Mouse (Mus musculus) MN1 (cell line): ENCODE measurements at regions not wholly inside any gene's neighbourhood (a gene's known extent, or its start where the extent isn't known, plus 50 kb on each side); places are given as distances from the start of the nearest gene placed in this dataset.
A peak's percentile ranks its signal among the peaks of the same experiment; 100 is the strongest.

ENCODE experiments used
- DNase-seq: peaks from one replicate; pipeline ENCODE4 v3.0.0-alpha.2; 2016; ENCODE audit warnings: low spot score

DNA sequence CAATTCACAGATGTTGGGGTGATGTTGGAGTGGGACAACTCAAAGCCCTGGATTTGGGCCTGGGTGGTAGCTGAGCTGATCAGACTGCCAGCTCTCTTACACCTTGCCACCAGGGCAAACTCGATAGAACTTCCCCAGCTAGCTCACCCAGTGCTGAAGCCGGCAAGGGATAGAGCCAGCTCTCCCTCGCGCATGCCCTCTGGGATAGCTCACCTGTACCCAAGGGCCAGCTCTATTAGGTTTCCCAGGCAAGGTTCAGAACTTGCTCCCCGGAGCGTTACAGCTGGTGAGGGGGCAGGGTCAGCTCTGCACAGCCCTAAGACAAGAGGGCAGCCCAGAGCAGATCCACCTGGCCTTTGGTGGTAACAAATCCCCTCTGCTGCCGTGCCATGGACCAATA, 54.1 kb upstream of the 1700012A03Rik start:
- no peak for DNase-seq

DNA sequence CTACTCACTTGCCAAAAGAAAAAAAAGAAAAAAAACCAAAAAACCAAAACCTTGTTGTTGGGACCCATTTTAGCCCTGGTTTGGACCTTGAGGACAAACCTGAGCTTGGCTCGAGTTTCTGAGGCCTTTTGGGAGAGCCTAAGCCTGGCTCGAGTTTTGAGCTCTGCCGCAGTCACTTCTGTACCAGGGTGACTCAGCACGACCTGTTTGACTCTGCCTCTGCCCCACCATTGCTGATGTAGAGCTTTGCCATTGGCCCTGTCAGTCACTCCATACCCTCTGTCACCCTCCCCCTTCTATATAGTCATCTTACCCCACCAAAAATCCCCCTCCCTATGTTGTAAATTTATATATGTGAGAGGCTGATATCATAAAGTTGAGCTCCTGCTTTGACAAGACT, 54.8 kb upstream of the 1700012A03Rik start:
- DNase-seq, result no peak

DNA sequence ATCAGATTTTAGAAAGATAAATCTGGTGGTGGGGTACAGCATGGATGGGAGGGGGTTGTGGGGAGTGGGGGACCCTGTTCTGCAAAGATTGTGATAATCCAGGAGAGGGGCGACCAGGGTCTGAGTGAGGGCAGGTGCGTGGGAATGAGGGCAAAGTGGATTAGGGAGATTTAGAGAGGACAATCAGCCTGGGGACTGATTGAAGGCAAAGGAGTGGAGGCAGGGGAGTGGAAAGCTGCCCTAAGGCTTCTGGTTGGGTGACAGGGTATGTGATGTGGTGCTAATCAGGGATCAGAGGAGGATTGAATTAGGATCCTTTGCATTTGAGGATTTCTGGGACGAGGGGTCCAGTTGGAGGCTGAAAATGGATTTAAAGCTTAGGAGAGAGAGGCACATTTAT, 64.3 kb upstream of the 1700012A03Rik start:
- no peak for DNase-seq

DNA sequence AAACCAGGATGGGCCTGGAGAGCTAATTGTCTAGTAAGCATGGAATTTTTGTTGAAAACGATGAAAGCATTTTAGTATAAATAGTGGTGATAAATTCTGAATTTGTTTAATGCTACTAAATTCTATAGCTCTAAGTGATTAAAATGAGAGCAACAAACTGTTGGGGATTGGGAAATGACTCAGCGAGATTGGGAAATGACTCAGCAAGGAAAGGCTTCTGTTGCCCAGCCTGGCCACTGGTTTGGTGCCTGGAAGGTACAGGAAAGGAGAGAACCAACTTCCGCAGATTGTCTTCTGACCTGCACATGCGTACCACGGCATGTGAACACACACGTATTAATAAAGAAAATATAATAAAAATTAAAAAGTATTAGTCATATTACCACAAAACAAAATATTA, 73.3 kb upstream of the 1700012A03Rik start:
- no peak for DNase-seq

DNA sequence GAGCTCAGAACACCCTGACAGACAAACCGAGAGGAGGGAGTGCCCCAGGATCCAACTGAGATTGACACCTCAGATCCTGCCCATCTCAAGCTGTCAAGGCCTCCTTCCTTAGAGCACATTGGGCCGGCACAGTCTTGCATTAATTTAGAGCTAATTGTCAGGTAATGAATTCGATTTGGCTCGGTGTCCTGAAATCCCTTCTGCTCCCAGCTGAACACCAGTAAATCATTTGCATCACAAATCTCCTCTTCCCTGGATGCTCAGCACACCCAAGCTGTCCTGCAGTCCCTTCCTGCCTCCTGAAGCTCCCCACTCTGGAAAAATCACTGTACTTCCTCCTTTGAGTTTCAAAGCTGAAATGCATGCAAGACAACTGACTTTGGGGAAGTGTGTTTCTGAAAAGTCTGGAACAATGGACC, 102.0 kb upstream of the 1700012A03Rik start:
- DNase-seq, result no peak

DNA sequence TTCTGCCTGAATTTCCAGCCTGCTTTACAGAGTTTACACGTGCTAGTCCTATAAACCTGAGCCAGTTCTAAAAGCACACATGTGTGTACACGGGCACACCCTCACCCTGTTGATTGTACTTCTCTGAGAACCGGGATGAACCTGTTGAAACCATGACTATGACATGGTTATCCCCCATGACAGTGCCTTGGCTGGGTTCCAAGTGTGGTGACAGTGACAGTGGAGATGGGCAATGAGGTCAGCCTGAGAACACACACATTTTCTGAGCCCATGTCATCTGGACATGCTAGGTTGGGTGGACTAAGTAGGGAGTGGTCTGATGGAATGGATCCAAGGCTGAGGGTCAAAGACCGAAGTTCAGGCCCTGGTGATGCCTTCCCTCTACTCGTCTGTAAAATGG, 103.5 kb upstream of the 1700012A03Rik start:
- no peak for DNase-seq

DNA sequence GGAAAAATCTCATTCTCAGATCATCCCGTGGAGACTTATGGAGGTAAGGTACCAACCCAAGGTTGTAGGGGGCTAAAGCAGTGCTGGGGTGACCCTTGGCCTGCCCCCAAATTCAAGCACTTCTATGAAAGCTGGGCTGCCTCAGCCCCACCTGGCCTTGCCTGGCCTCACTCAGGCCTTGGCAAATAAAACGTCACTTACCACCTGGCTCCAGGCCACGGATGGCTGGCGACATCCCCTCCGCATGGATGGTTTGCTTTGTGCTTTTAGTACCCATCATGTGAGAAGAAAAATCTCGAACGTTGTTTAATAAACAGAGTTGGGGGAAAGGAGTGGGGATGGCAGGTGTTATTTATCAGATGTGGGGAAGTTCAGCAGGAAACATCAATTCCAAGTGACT, 104.7 kb upstream of the 1700012A03Rik start:
- DNase-seq, result no peak

DNA sequence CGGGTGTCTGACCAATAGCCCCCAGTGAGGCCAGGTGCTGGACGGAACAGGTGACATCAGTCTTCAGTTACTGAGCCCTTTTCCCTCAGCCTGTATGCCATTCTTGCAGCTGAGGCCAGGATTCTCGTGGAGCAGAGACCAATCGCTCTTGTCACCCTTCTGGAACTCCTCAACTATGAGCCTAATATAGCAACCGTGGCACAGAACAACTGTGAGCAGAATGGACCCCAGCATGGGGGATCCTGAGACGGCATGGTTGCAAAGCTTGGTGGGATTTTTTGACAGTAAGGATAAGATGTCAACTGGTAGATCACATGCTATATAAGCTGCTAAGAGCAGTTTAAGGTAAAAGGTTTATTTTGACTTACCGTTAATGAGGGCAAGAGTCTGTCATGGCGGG, 105.5 kb upstream of the 1700012A03Rik start:
- DNase-seq, result no peak

DNA sequence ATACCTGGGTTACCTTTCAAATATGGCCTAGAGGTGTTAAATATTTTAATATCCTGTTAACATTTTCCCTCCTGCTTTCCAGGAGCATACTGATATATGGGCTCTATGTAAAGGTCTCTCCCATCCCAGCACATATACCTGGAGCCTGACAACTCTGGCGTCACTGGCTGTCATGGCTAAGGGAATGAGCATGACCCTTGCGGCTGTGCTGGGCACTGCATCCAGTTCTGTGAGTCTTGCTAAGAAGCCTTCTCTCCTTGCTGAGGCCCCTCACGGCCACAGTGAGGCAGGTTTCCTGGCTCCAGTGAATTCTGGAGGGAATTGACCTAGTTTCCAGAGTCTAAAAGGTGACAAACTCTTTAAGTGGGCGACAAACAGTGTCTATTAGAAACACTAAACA, 107.3 kb upstream of the 1700012A03Rik start:
- DNase-seq, result no peak

DNA sequence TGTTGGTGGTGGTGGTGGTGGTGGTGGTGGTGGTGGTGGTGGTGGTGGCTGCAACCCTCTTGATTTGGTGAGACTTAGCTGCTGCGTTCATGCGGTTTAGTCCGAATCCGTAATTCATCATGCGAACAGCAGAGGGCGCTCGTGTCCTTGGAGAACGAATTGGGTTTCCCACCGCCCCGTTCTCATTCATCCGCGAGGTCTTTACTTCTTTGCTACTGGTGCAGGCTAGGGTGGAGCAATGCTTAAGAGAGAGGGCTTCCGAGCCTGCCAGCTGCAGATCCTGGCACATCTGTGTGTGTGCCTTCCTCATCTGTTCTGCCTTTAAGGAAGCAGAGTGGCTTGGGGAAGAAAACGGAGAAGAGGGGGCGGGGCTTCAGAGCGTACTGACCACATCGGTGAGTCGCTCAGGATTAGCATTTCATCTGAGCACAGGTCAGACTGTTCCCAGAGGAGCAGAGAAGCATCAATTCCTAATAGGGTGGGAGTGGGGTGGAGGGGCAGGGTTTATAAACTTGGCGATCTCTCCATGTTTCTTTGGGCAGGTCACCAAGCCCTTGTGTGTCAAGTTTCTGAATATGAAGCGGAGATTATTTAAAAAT, 111.7 kb upstream of the 1700012A03Rik start:
- DNase-seq, result peak; percentile 90

DNA sequence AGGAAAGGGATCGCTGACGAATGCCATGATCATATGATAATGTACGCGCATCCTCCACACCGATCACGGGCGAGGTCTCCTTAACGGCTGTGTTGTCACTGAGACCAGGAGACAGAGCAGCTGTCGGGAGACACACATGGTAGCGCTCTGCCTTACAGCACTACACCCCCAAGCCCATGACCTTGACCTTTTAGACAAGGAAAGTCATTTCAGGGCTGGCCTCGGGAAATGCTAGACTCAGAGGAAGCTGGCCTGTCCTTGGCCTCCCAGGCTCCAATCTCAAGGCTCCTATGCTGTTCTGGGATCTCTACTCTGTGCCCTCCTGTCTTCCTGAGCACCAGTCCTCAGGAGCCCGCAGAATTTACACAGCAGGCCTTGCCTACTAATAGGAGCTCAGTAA, 112.9 kb upstream of the 1700012A03Rik start:
- DNase-seq, result no peak

DNA sequence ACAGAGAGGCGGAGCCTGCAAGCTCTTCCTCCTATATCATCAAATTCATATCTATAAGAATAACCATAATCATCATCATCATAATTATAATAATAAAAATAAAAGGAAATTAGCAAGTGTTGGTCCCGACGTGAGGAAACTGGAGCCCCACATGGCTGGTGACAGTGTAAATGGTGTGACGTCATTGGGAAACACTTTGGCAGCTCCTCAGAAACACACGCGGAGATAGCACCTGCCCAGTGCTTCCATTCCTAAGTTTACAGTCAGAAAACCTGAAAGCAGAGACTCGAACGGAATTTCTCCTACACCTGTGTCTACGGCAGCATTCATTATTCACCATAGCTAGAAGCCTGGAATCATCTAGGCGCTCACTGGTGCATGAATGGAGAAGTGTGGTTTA, 115.2 kb upstream of the 1700012A03Rik start:
- DNase-seq, result no peak

DNA sequence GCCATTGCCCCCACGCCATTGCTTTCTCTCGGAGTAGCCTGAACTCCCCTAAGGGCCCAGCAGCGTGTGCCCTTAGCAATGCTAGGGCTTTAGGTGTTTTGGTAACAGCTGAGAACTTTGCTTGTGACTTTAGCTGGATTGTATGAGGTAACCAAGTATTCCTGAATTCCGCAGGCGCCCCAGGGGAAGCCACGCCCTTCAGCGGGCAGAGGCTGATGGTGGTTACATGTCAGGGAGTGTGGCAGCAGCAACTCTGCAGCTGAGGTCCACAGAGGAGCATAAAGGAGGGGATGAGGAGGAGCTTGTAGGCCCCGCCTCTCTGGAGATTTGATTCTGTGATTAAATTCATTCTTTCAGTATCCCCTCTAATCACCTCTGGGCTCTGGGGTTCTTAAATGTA, 116.1 kb upstream of the 1700012A03Rik start:
- DNase-seq, result no peak

DNA sequence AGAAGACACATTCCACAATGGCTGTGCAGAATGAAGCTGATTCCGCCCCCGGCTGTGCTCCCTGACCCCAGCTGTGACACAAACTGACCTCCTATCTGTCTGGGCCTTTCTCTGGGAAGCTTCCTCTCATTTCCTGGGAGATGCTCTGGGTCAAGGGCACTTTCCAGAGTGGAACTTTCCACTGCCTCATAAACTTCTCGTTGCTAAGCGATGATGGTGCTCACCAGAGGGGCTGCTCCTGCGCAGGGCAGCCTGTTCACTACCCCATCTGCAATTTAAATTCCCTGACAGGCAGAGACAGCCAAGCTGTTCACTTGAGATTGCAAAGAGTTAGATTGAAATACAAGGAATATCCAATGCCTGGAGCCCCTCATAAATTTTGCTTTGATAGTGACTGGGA, 116.7 kb upstream of the 1700012A03Rik start:
- DNase-seq, result no peak

DNA sequence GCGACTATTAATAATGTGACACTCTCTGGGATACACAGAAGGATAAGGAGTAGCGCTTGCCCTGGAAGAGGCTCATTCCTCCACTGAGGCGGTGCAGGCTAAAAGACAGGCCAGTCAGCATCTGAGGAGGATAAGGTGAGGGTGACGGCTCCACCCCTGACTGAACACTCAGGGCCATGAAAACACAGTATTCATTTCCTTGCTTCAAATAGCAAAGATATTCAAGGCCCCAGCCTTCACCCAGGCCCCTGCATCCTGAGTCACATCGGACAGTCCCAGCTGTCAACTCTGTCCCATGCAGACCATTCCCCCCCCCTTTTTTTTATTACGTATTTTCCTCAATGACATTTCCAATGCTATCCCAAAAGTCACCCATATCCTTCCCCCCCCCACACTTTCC, 118.9 kb upstream of the 1700012A03Rik start:
- DNase-seq, result no peak

DNA sequence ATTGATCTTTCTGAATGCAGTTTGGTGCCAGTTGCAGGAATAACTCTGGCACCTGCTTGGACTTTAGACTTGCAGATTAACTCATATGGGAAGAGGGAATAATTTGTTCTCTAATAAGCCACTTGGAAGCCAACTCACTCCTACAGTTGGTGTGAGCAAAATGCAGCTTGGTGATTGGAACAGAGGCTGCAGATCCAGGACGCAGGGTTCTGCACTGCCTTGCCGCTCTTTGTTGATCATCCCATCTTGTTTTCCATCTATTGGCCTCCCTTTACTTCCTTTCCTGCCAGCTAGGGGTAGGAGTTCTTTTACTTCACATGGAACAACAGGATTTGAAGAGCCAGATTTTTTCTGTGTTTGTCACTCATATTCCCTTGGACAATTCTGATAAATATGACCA, 120.9 kb upstream of the 1700012A03Rik start:
- no peak for DNase-seq

DNA sequence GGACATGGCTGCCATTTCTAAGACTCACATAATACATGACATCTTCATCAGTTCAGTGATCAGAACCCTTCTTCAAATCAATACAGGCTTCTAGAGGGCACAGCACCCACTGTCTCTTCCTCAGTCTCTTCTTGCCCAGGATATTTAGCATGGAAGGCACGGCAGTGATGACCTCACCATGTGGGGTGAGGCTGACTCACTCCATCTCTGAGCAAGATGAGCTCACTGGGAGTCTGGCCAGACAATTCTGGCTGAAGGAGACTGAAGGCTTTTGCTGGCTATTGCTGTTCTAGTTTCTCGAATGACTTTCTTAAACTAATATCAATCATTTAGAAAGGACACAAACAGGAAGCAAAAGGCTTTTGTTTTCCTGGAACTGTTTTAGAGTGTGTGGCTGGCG, 122.9 kb upstream of the 1700012A03Rik start:
- peak; percentile 83 for DNase-seq

DNA sequence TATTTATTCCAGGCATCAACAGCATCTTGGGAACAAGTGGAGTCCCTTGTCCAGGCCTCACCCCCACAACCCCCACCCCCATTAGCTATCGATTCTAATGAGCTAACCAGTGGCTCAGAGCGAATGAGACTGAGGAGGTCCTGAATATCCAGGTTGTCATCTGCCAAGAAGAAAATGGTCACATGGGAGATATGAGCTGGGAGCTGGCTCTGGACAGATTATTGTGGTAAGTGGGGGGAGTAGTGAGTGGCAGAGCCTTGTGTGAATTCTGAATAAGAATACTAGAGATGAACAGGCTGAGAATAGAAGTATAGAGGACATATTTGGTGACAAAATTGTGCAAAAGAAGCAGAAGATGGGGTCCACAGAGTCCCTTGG, 125.4 kb upstream of the 1700012A03Rik start:
- no peak for DNase-seq

DNA sequence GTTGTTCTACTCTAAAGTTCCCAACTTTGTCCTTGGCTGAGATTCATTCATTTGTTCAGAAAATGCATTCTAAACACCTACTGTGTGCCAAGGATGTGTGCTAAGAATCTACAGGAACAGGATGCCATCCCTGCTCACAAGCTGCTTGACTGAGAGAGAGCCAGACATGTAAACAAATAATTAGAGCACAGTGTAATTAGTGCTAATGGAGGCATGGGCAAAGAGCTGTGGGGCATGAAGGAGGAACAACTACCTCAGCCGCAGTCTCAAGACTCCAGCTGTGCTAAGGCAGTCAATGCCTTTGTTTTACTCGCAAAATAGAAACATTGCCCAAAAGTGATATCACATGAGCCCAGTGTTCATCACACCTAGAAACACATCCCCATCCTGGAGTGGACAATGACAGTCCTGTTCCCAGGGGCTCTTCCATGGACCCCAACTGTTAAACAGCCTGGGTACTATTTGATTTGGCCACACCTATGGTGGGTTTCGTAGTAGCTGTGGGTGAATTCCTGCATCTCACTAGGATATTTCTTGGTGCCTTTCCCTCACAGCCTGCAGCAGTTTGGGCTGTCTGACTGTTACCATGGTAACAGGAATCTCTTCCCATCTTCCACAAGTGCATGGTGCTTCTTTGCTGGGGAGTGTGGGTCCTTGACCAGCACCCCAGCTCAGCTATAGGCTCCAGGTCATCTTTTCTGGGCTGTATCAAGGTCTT, 125.9 kb upstream of the 1700012A03Rik start:
- DNase-seq, result no peak

DNA sequence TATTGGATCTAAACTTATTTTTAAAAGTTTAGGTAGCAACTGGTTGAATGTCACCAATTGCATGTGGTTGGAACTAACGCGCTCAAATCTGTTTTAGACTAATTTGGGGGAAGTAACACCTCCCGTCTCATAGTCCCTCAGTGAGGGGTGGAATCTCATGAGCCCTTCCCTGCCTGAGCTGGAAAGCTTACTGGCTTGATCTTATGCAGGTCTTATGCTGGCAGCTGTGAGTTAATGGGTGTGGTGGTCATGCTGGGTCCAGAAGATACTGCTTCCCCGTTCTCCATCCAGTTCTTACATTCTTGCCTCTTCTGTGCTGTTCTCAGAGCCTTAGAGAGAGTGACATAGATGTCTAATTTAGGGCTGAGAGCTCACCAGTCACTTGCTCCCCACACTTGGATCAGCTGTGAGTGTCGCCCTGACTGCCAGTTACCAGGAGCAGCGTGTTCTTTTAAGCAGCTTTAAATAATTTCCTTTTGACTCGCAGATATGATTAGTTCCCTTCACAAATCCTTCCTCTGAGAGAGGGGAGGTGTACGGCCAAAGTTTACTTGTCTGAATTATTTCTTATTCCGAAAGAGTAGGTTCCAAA, 128.4 kb upstream of the 1700012A03Rik start:
- no peak for DNase-seq

DNA sequence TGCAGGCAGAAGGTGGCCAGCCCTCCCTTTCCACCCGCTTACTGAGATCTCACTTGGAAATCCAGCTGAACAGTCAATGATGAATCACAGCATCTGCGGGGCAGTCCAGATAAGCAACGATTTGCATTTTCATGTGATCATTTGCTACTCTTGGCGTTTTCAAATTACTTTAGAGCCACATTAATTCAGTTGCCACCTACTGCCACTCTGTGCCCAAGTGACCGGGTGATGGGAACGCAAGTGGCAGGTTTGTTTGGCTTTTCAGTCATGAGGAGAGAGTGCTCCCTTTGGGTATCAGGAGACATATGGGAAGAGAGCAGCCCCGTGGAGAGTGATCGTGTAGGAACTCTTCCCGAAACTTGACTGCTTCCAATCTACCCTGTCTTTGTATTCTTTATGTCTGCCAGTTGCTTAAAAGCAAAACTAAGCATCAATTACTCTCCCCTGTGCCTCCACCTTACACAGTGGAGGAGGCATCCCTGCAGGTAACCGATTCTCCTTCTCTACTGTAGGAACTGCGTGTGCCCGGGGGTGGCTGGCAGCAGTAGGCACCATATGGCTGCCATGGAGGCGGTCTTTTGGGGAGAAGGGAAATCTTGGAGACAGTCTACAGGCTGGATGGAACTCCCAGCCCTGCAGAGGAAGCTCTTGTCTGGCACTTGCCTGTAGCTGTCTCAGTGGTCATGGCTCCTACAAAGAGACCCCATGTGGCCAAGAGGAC, 132.5 kb upstream of the 1700012A03Rik start:
- DNase-seq, result no peak

DNA sequence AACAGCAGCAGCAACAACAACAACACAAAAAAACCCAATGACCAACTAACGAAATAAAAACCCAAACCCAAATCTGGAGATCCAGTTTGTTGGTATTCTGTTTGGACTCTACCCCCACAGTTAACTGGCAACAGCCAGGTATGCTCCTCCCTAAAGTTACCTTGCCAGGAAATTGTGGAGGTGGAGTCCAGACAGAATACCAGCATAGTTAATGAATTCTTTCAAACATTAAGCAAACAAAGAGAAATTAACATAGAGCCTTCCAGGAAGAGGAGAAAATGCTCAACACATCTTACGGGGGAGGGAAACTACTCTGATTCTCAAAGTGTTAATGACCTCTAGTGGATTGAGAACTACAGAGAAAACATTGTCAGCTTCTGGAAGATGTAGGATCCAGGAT, 148.3 kb upstream of the 1700012A03Rik start:
- no peak for DNase-seq

DNA sequence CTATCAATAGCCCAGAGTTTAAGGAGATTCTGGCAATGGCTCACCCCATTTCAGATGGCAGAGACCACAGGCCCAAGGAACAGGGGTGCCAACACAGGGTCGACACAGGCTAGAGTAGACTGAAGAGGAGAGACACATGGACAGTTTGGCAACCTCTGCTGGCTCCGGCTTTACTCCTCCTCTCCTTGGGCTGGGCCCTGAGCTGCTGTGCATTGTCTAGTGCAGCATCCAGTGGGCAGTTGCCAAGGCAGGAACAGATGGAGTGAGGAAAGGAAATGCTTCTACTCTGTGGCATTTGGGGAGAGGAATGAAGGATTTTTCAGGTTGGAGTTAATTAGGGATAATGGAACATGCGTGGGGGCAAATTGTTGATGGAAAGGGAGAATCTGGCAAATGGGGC, 151.0 kb upstream of the 1700012A03Rik start:
- DNase-seq, result no peak
